Mouse (Mus musculus) stomach, embryonic 16.5 days (tissue): Measurements from ENCODE around the gene Diexf. TPM values are rescaled to one million over a fixed set of nuclear protein-coding genes. Genes with fewer than 3 reads are reported as not detected.

ENCODE experiments used
- ATAC-seq: fragments of 200-750 bp; cut with Nextera tagmentation; 2 replicates; pipeline ENCODE4 v1.8.0; 2017; ENCODE audit warnings: moderate number of reproducible peaks, moderate TSS enrichment; ENCODE audit not compliant: insufficient read depth, low FRiP score
- H3K27ac ChIP-seq: fragments of 300-500 bp; sonication (generic); 2 replicates; pipeline ENCODE4 v1.5.1; 2014; ENCODE audit warnings: low read length
- H3K27me3 ChIP-seq: fragments of 300-500 bp; sonication (generic); 2 replicates; pipeline ENCODE4 v1.6.1; 2014; ENCODE audit warnings: low read length, control low read depth, mixed read lengths; ENCODE audit not compliant: control insufficient read depth, insufficient read depth
- H3K36me3 ChIP-seq: fragments of 300-500 bp; sonication (generic); 2 replicates; pipeline ENCODE4 v1.6.1; 2014; ENCODE audit warnings: low read length; ENCODE audit not compliant: control insufficient read depth, insufficient read depth
- H3K4me1 ChIP-seq: fragments of 300-500 bp; sonication (generic); 2 replicates; pipeline ENCODE4 v1.6.1; 2014; ENCODE audit warnings: low read length, control low read depth, mixed read lengths; ENCODE audit not compliant: control insufficient read depth, insufficient read depth
- H3K4me2 ChIP-seq: fragments of 300-500 bp; sonication (generic); 2 replicates; pipeline ENCODE4 v1.6.1; 2014; ENCODE audit warnings: low read depth, low read length, mixed read lengths
- H3K4me3 ChIP-seq: fragments of 300-500 bp; sonication (generic); replicated peaks from 2 replicates; pipeline ENCODE4 v1.5.1; 2014; ENCODE audit warnings: mild to moderate bottlenecking, low read length
- H3K9ac ChIP-seq: fragments of 300-500 bp; sonication (generic); 2 replicates; pipeline ENCODE4 v1.6.1; 2014; ENCODE audit warnings: low read length
- H3K9me3 ChIP-seq: fragments of 300-500 bp; sonication (generic); replicated peaks from 2 replicates; pipeline ENCODE4 v1.6.1; 2016; ENCODE audit warnings: low read length, control low read depth; ENCODE audit not compliant: control insufficient read depth
- WGBS: fragments of 180-500 bp; shearing (Covaris S2); extraction: QIAGEN DNeasy Blood & Tissue Kit; methylation state at CpG from one replicate; pipeline ENCODE4 v1.1.7; 2014; 5-methylcytosine and 5-hydroxymethylcytosine counted together
- polyA plus RNA-seq: library from polyadenylated mRNA; unstranded; fragments of >200 nt; fragmentation: Nextera tagmentation; extraction: Ambion mirVana; gene quantifications from 2 replicates; pipeline ENCODE4 v1.2.1, GENCODE M21; 2015

Diexf gene
- polyA plus RNA-seq, 1 experiment from 2014 or later = 6.8 TPM

- Histone ChIP-seq H3K9me3 (no peaks in the 10 kb centered on the region), H3K4me1 (peaks cover 8% of the 10 kb centered on the region), H3K4me3 (peak overlapping the region; percentile 96), H3K36me3 (no peaks in the 10 kb centered on the region), H3K27me3 (no peaks in the 10 kb centered on the region), H3K4me2 (peak overlapping the region; percentile 53; the same call in 1 of the 2 replicates), H3K9ac (0 out of 2 replicates have a peak overlapping the region, but pooled peaks have one; percentile 51), H3K27ac (peak overlapping the region; percentile 74)
- peak; percentile 51 for ATAC-seq
- WGBS = 50% methylated on average over 8 of the region's 8 CpGs
Observed at GRCm38 (mm10) chr1:193130839-193131238, 767 bp upstream of the Diexf start.

- H3K27me3 ChIP-seq = no peaks in the 10 kb centered on the region
- no peaks in the 10 kb centered on the region for H3K36me3 ChIP-seq
- no peaks in the 10 kb centered on the region for H3K9me3 ChIP-seq
- peaks cover 8% of the 10 kb centered on the region for H3K4me1 ChIP-seq
- peak overlapping the region; percentile 53 for H3K4me2 ChIP-seq
- peak overlapping the region; percentile 96 for H3K4me3 ChIP-seq
- peak overlapping the region; percentile 74 for H3K27ac ChIP-seq
- WGBS = 21% methylated on average over 11 of the region's 11 CpGs
- peak overlapping the region; percentile 51; the same call in 1 of the 2 replicates for H3K9ac ChIP-seq
- peak; percentile 42; the same call in 1 of the 2 replicates for ATAC-seq
Observed at GRCm38 (mm10) chr1:193130456-193130825, 369 bp upstream of the Diexf start.

DNA sequence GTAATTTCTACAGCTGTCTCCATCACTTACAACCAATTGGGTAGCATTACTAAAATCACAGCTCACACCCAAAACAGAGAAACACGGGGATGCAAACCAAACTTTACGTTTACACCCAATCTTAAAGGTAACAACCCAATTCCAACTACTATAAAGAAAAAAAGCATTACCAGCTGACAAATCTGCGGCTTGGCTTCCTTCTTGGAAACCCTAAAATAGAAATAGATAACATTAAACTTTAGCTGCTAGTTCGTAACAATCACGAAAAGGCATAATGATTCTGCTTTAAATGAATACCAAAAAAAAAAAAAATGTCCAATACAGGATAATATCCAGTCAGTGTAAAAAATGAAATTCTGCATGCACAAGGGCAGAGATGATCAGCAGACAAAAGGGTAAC is 751 bp downstream of the Diexf start:
- Histone ChIP-seq H3K27me3 (no peaks in the 10 kb centered on the region), H3K4me3 (peak overlapping the region; percentile 96), H3K9me3 (no peaks in the 10 kb centered on the region), H3K4me2 (peak overlapping the region; percentile 64), H3K9ac (peak overlapping the region; percentile 89), H3K4me1 (peaks cover 8% of the 10 kb centered on the region), H3K27ac (no peak overlapping the region), H3K36me3 (no peaks in the 10 kb centered on the region)
- WGBS = 25% methylated on average over 5 of the region's 5 CpGs
- no peak for ATAC-seq

DNA sequence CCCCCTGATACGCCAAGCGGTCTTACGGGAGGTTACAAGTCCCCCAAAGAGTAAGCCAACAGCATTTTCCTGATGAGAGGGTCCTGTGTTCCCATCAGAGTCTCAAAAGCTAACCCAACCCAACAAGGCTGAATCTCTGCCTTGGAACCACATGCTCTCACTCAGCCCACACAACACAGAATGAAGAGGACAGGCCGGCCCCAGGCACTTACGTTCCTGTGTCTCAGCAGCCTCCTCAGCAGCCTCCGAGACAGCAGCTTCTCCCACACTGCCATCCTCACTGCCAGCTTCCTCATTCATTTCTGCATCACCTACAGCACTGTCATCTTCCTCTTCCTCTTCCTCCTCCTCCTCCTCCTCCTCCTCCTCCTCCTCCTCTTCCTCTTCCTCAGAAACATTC is 2.0 kb downstream of the Diexf start:
- Histone ChIP-seq H3K36me3 (0 out of 2 replicates have a peak, but pooled peaks cover 4% of the 10 kb centered on the region), H3K27me3 (no peaks in the 10 kb centered on the region), H3K9me3 (no peaks in the 10 kb centered on the region), H3K4me1 (peaks cover 8% of the 10 kb centered on the region), H3K4me3 (no peak overlapping the region), H3K9ac (no peak overlapping the region), H3K27ac (no peak overlapping the region), H3K4me2 (no peak overlapping the region)
- ATAC-seq = no peak
- WGBS = 85% methylated on average over 6 of the region's 6 CpGs

DNA sequence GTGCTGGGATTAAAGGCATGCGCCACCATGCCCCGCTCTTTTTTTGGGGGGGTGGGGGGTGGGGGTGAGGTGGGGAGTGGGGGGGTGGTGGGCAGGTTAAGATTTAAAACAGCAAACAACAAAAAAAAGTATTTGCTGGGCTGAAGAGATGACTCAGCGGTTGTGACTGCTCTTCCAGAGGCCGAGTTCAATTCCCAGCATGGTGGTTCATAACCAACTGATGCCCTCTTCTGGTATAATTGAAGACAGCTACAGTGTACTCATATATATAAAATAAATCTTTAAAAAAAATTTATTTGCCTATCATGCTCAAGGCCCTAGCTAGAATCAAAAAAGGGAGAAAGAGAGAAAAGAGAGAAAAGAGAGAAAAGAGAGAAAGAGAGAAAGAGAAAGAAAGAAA is 4.2 kb downstream of the Diexf start:
- Histone ChIP-seq H3K9ac (no peak overlapping the region), H3K9me3 (no peaks in the 10 kb centered on the region), H3K36me3 (peaks cover 15% of the 10 kb centered on the region), H3K4me3 (no peak overlapping the region), H3K4me2 (no peak overlapping the region), H3K4me1 (peaks cover 8% of the 10 kb centered on the region), H3K27me3 (no peaks in the 10 kb centered on the region), H3K27ac (no peak overlapping the region)
- 68% methylated on average over 4 of the region's 4 CpGs for WGBS
- no peak for ATAC-seq

DNA sequence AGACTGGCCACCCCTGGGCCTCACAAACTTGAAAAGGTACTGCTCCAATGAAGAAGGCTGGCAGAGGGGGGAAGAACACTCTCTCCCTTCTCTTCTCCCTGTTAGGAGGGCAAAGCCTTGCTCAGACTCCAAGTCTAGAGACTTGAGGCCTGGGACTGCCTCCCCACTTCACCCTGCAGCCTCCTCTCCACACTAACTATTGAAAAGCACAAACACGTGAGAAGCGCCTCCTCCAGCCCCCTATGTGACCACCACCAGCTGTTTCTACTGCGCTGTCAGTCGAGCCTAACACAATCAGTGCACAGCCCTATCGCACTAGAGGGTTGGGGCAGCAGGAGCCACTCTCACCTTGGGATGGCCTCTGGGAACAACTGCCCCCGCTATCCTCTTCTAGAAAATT is 6.8 kb downstream of the Diexf start:
- ATAC-seq = no peak
- H3K4me3 ChIP-seq = no peak overlapping the region
- H3K4me1 ChIP-seq = no peaks in the 10 kb centered on the region
- 90% methylated on average over 6 of the region's 6 CpGs for WGBS
- no peak overlapping the region for H3K9ac ChIP-seq
- no peaks in the 10 kb centered on the region for H3K9me3 ChIP-seq
- H3K36me3 ChIP-seq = peaks cover 22% of the 10 kb centered on the region
- no peak overlapping the region for H3K4me2 ChIP-seq
- no peaks in the 10 kb centered on the region for H3K27me3 ChIP-seq
- no peak overlapping the region for H3K27ac ChIP-seq

GRCm38 (mm10) chr1:193122793-193123192 is 7.3 kb downstream of the Diexf start:
- Histone ChIP-seq H3K4me1 (no peaks in the 10 kb centered on the region), H3K4me2 (no peak overlapping the region), H3K27me3 (no peaks in the 10 kb centered on the region), H3K4me3 (no peak overlapping the region), H3K9me3 (no peaks in the 10 kb centered on the region), H3K36me3 (peaks cover 22% of the 10 kb centered on the region), H3K27ac (no peak overlapping the region), H3K9ac (no peak overlapping the region)
- no peak for ATAC-seq
- 89% methylated on average over 7 of the region's 7 CpGs for WGBS

GRCm38 (mm10) chr1:193112093-193112492 is 18.0 kb downstream of the Diexf start:
- no peak overlapping the region for H3K4me2 ChIP-seq
- H3K36me3 ChIP-seq = peaks cover 33% of the 10 kb centered on the region
- H3K27me3 ChIP-seq = no peaks in the 10 kb centered on the region
- ATAC-seq = no peak
- no peak overlapping the region for H3K27ac ChIP-seq
- 92% methylated on average over 9 of the region's 9 CpGs for WGBS
- no peaks in the 10 kb centered on the region for H3K4me1 ChIP-seq
- H3K9me3 ChIP-seq = no peaks in the 10 kb centered on the region
- no peak overlapping the region for H3K4me3 ChIP-seq
- H3K9ac ChIP-seq = no peak overlapping the region

DNA sequence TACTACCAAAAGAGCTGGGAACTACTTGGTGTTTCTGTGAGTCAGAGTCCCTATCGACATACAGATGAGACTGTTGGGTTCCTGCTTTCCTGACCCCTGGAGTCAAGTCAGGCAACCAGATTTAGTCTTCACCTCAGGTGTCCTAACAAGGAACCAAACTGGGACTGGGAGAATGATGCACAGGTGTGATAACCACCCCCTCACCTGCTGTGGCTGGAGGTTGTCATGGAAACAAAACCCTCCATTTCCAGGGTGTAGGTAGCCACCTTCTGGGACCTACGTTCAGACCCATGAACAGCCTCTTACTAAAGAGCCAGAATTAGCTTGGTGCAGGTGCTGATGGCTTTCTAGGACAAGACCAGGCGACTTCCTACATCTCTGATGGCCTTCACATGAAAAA is 27.1 kb downstream of the Diexf start:
- no peak overlapping the region for H3K27ac ChIP-seq
- H3K4me2 ChIP-seq = no peak overlapping the region
- H3K9ac ChIP-seq = no peak overlapping the region
- no peak overlapping the region for H3K4me3 ChIP-seq
- H3K36me3 ChIP-seq = peaks cover 10% of the 10 kb centered on the region; the same call in 1 of the 2 replicates
- ATAC-seq = no peak
- no peaks in the 10 kb centered on the region for H3K9me3 ChIP-seq
- WGBS = 75% methylated on average over 3 of the region's 3 CpGs
- no peaks in the 10 kb centered on the region for H3K4me1 ChIP-seq
- H3K27me3 ChIP-seq = no peaks in the 10 kb centered on the region
